Mouse (Mus musculus): ENCODE results near the gene Nab1.
A peak's percentile ranks its signal among the peaks of the same experiment; 100 is the strongest.
"Not testable (repeated sequence)": the region's sequence is repeated elsewhere in the genome, so short reads cannot be mapped to it uniquely, and the experiment has no call there.

Nab1 gene

DNA sequence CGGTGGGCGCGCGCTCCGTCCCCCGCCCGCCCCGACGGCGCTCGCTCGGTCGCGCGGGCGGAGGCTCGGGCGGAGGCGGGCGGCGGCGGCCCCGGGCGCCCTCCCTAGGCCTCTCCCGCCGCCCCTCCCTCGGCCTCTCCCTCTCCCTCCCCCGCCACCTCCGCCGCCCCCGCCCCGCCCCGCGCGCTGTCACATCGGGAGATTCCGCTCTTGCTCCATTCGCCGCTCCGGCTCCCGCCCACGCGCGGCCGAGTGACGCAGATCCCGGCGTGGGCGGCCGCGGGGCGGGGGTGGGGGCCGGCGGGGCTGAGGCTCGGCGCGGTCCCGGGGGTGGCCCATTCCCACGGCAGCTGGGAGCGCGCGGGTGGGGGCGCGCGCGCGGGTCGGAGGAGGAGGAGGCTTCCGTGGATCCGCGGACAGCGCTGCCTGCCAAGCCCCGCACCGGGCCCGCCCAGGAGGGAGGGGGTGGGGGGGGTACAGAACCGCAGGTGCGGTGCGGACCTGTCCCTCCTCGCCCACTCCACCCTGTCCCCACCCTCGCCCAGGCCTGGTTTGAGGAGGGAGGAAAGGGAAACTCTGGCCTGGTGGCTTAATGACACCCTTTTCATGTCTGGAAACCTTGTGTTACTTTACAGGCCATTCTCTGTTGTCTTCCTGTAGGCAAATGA, at the start of gene Nab1:
Gene Nab1 (minus strand): TSS at position 366 of the 668 bp plus-strand sequence.
- peak; percentile 68 for DNase-seq (ENCODE audit: low spot score)

DNA sequence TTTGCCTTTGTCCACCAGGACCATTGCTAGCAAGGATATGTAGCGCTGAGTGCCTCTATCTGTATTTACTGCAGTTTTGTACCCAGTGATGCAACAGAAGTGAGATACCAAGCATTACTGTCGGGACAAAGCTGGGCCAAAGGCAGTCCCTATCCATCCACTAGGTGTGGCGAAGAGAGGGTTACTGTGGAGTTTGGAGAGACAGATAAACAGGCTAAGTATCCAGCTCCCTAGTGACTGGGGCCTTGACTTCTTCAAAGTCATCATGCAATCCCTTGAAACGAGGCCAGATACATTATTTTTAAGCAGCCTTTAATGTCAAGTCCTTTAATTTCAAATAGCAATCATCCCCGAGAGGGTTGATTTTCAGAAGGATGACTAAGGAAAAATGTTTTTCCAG, 47.0 kb upstream of the Nab1 start:
- DNase-seq (ENCODE audit: low spot score): no peak

DNA sequence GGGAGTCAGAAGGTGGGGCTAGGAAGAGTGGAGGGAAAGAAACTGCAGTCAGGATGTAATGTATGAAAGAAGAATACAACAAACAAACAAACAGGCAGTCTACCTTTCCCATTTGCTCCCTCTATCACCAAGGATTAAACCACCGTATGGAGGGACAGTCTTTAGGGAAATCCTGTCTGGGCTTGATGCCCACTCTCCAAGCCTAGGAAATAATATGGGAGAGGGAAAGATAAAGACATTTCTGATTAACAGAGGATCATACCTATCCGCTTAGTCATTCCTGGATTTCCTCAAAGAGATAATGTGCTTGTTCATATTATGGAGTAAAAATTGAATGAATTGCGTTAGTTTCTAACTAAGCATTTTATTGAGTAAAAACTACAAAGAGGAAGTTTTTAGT, 46.3 kb upstream of the Nab1 start:
- DNase-seq (ENCODE audit: low spot score): no peak

DNA sequence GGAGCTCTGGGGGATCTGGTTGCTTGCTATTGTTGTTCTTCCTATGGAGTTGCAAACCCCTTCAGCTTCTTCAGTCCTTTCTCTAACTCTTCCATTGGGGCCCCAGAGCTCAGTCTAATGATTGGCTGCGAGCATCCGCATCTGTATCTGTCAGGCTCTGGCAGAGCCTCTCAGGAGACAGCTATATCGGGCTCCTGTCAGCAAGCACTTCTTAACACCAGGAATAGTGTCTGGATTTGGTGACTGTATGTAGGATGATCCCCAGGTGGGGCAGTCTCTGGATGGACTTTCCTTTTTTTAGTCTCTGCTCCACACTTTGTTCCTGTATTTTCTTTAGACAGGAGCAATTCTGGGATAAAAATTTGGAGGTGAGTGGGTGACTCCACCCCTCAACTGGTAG, 39.6 kb upstream of the Nab1 start:
- not testable (repeated sequence) for DNase-seq (ENCODE audit: low spot score)

DNA sequence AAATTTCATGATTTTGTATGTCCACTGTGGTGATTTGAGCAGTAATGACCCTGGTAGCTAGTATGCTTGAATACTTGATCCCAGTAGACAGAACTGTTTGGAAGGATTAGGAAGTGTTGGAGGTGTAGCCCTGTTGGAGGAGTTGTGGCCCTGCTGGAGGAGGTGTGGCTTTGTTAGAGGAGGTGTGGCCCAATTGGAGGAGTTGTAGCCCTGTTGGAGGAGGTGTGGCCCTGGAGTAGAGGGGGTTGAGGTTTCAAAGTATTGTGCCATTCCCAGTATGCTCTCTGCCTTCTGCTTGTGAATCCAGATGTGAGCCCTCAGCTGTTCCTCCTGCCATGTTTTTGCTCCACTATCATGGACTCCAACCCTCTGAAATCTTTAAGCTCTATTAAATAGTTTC, 29.5 kb upstream of the Nab1 start:
- DNase-seq (ENCODE audit: low spot score): peak; percentile 2

DNA sequence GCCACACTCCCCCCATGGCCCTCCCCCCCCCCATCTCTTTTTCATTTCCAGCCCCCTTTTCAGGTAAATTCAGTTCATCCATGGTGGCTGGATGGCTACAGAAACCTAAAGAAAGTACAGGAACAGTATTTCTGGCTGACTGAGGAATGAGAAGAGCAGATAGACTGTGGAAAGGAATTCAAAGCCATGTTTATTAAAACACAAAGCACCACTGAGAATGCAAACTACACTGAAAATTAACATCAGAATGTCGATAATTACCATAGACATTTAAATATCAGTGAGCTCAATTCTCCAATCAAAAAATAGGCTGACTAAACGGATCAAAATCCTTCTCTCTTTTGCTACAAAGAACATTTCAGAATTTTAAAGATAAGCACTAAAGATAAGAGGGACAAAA, 27.2 kb upstream of the Nab1 start:
- DNase-seq (ENCODE audit: low spot score): no peak

DNA sequence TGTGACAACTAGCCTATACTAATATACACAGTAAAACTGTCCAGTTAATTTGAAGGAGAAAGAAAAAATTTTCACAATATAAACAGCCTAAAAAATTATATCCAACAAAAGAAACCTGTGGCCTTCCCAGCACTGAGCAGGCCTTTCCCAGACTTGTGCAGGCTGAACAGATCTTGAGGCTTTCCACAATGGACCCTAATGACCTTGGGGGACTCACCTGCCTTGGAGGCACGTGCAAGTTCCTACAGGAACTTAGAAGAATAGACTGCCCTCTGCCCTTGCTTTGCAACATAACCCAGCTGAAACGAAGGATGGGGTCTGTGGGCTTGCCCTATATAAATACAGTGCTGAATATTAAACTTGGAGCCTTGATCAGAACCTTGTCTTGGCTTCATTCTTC, 26.8 kb upstream of the Nab1 start:
- no peak for DNase-seq (ENCODE audit: low spot score)

DNA sequence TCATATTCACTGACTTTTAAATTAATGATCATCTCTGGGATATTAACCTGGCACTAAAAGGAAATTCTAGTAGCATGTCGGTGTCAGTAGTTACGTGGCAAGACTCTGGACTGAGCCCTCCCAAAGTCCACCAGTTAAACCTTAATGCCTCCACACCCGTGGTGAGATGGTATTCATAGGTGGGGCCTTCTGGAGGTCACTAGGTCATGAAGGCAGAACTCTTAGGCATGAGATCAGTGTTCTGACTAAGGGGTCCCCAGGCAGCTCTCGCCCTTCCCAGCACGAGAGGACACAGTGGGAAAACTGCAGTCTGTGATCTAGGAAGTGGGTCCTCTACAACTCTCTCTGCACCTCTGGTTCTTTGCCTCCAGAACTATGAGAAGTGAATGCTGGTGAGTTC, 24.2 kb upstream of the Nab1 start:
- DNase-seq (ENCODE audit: low spot score): no peak

DNA sequence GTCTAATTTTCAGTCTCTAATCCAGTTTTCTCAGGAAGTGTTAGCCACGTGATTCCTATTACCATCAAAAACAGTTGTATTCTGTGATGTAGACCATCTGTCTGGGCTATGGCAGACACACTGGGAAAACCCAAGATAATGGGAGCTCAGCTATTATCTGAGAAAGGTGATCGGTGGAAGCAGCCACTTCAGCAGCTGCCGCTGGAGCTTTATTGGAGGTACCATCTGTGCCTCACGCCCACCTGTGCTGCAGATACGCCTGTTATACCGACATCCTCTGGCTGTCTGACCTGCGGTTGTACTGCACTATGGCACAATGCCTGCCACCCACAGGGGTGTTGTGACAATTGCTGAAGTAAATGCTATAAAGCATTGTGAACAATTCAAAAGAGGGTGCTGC, 23.7 kb upstream of the Nab1 start:
- no peak for DNase-seq (ENCODE audit: low spot score)

DNA sequence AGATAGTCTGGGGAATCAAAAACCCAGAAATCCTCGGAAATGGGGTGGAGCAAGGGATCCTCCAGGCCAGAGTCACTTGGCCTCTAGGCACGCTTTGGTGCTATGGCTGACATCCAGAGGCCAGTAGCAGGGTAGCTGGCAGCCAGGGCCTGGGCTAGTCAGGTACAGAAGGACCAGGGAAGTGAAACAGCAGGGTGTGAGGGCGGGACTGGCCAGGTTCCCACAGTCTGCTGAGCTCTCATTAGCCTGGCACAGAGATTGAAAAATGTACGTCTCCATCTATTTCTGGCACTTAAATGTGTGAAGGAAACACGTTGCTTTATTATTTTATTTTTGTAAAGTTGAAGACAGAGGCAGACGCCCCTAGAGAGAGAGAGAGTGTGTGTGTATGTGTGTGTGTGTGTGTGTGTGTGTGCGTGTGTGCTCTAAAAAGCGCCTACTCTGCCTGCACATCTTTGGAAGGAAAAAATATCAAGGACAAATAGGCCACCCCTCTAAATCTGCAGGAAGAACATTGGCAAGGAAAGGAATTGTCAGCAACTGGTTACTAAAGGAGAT, 21.0 kb upstream of the Nab1 start:
- no peak for DNase-seq (ENCODE audit: low spot score)

DNA sequence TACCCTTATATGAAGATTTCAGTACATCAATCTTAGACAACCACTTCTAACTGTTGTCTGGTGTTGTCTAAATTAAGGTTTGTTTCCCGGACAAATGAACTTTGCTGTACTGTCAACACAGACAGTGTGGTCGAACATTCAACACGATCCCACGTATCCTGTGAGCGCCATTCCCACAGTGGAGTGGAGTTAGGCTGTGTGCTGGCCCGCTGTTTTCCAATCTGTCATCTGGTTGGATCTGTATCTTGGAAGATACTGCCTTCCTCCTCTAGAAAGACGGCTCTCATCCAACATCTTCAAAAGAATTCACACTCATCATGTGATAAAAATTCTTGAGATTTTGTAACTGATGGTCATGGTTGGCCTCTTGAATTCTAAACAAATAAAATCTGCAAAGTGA, 19.7 kb upstream of the Nab1 start:
- DNase-seq (ENCODE audit: low spot score): no peak

DNA sequence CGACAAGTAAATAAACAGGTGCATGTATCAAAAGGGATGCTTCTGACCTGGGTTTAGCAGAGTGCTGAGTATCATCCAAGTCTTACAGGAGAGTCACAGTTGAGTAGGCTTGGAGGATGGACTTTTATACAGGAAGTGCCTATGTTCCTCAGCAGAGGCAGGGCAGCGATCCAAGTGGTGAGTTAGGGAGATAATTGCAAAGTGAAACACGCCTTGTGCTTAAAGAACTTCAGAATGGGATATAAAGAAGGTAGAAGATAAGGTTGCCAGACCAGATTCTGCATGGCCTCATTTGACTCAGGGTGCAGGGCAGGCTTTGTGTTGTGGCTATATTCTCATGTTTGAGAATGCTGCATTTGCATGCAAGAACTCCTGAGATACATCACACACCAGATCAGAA, 14.8 kb upstream of the Nab1 start:
- no peak for DNase-seq (ENCODE audit: low spot score)

DNA sequence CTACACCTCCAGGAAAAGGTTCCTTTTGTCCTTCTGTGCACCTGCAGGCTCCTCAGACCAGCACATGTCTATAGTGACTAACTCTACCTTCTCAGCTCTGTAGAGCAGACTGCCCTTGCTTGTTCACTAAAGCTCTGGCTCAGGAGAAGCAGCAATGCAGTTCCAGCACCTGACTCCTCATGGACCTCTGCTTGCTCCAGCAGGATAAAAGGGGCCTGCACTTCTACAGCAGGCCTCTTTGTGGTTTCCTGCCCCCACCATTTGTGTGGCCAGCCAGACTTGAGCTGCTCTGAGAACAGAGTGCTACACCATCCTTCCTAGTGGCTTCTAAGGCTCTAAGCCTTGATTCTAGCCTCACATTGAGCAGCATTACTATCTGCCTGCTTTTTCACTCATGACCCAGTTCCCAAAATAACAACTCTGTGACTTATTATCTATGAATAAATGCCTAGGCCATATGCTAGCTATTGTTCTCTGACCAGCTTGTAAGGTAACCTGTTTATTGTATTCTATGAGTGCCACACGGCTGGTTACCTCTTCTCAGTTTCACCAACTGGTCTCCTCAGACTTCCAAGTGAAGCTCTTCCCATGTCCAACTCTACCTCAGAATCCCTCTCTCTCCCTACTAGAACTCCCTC, 11.4 kb upstream of the Nab1 start:
- no peak for DNase-seq (ENCODE audit: low spot score)

DNA sequence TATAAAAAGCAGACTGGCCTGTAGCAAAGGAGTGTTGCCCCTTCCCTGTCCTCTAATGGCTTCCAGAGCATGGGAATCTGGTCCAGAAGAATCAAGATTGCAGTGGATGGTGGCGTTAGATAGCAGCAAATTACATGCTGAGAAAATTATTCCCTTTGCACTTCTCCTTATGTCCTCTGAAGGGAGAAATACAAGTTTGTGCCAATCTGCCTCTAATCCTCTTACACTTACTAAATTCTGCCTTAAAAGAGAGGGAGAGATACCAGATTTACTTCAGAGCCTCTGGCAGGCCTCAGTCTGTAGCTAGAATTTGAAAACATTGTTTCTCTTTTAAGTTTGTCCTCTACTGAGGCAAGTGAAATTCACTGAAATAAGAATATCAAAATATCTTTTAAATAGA, 5.7 kb upstream of the Nab1 start:
- DNase-seq (ENCODE audit: low spot score): no peak

DNA sequence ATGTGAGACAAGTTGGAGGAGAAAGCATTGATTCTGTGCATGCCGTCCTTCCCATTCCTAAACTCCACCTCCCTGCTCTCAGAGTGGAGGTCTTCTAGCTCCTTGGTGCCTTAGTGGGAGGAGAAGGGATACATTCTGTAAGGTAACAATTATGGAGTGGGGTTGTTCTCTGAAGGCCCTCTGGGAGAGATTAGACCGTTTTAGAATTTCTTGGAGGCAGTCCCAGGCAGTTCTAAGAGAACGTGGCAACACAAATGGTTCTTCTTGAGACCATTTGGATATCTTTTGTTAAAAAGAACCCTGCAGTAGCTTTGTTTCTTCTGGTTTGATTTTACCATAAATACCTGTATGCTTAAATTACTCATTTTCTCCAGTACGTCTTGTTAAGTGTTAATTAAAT, 1.8 kb upstream of the Nab1 start:
- DNase-seq (ENCODE audit: low spot score): no peak

DNA sequence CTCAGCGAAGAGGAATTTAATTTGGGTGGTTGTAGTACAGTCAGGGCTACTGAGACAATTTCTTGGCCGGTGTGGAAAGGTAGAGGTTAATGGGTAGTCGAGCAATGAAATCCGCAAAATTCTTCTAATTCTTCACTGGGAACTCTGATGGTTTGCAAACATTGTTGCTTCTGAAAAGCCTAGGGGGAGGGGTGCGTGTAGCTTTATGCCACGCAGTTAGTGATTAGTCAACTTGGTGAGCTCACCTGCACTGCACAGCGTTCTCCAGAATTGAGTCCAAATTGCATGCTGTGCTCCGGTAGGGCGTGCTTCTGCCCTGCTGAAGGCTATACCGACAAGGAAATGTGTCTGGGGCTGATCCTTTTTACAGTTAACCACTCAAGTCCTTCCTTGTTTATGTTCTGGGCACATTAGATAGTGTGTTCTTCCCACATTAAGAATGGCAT, 1.2 kb upstream of the Nab1 start:
- DNase-seq (ENCODE audit: low spot score): no peak

DNA sequence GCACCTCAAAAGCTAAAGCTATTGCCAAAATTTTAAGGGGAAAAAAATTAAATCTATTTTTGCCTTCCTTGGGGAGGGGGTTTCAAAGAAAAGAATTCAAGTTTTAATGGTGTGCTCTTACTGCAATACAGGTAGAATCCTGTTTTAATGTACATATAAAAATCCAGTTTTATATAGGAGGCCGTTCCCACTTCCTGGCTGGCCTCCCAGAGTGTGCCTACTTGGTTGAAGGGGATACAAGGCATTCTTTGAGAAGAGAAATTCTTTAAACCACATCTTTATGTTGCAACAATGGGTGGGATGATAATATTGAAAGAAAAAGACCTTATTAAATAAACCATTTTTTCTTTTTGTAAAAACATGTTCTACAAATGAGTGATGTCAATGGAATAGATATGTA, 611 bp upstream of the Nab1 start:
- DNase-seq (ENCODE audit: low spot score): no peak

DNA sequence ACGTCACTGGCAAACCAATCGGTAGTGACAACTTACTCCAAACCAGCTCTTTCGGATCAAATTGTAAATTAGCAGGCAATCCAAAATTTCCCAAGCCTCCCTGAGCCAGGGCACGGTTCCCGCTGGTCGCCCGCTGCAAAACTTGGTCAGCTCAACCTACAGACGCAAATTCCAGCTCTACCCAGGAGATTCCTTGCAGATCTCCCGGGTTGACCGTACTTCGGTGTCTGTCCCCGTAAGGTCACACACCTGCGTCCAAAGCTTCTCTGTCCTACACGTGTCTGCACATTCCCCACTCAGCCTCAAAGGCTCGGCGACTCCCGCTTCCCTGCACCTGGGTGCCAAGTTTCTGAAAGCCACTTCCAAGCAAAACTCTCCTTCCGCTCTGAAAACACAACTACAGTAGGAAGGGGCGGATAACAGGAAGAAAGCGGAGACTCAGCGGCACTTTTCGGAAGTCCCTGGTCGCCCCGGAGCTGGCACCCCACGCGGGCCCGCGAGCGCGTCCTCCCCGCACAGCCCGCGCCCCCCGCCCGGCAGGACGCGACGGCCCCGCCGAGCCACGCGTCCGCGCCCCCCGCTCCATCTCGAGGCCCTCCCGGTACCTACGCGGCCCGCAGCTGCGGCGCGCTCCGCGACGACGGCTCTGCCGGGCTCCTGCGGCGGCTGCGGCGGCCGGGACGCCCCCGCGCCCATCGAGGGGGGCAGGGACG, 722 bp downstream of the Nab1 start:
- DNase-seq (ENCODE audit: low spot score): no peak

DNA sequence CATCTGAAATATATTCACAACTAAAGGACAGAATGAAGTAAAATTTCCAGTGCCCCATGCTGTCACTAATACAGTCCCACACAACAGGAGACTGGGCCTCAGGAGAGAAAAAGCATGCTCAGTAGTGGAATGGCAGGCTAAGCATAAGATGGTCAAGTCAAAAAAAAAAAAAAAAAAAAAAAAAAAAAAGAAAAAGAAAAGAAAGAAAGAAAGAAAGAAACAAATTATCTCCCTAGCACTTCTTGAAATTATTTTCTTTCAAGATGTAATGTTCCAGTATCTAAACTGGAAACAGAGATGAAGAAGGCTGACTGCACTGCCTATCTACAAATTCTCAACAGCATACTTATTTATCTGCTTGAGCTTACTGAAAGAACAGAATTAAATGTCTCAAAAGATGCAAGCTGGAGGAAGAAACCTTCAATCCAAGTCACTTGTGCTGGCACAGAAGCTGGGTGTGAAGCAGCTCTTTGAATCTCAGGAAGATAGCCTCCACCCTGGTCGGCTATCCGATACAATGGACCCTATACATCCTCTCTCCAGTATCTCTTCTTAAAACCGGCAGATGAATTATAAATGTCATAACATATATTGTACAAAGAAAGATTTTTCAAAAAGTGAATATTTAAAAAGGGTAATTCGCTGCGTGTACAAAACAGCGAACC, 1.6 kb downstream of the Nab1 start:
- DNase-seq (ENCODE audit: low spot score): no peak

DNA sequence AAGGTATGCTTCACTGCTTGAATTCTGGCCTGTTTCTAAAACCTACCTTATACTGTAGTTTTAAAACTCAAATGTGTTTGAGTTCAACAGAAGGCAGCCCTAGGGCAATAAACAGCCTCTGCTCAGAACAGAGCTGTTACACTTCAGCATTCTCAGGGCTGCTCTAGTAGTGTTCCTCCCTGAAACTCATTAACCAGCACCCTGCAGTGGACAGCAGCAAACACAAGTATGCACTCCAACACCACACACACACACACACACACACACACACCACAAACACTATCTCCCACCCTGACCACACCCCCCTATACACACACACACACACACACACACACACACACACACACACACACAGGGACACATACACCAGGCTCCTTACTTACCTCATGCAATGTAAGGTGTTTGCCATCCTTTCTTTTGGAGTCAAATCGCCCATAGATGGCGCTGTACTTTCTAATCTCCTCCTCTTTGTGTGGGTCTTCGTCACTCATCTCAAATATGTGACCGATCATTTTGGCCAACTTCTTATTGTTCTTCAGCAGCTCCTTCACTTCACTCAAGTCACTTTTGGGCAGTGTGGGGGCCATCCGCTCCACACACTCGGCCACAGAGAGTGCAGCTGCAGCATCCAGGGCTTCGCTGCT, 10.8 kb downstream of the Nab1 start:
- no peak for DNase-seq (ENCODE audit: low spot score)

DNA sequence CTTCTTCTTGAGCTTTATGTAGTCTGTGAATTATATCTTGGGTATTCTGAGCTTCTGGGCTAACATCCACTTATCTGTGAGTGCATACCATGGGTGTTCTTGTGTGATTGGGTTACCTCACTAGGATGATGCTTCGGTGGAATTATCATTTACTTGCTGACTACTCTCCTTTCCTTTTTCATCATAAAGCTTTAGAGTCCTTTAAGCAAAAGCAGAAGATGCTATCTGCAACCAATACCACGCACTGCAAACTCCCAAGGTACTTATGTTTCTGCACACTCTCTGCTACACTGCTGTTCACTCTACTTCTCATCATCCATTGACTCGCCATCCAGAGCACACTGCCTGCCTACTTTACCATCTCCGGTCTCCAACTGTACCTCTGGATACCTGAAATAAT, 15.5 kb downstream of the Nab1 start:
- DNase-seq (ENCODE audit: low spot score): peak; percentile 34

DNA sequence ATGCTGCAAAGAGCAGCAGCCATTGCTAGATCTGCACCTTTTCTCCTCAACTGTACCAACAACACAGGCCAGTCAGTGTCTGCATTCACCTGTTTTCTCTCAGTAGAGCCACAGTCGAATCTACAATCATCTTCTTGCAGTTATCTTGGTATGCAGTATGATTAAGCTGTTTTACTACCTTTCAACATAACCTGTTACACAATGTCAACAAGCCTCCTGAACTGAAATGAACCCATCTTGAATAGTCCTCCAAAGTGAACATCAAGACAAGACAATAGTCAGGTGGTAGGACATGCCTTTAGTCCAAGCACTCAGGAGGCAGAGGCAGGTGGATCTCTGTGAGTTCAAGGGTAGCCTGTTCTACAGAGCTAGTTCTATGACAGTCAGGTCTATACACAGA, 26.2 kb downstream of the Nab1 start:
- no peak for DNase-seq (ENCODE audit: low spot score)

All from c-Kit-positive CD71-positive TER-119-positive erythroid progenitor cells, embryonic 14.5 days (primary cell).